Mouse (Mus musculus) bone marrow macrophage, adult 2 months (primary cell): ENCODE measurements around the gene Doc2a. TPM values are rescaled to one million over a fixed set of nuclear protein-coding genes. Genes with fewer than 3 reads are reported as not detected.

Experiments used
- H3K27ac ChIP-seq: 2 replicates; pipeline ENCODE4 v1.5.1; 2012; ENCODE audit warnings: low read depth, low read length; ENCODE audit not compliant: insufficient read depth
- H3K4me1 ChIP-seq: 2 replicates; pipeline ENCODE4 v1.6.1; 2012; ENCODE audit warnings: low read length; ENCODE audit not compliant: control insufficient read depth, insufficient read depth
- H3K4me3 ChIP-seq: 2 replicates; pipeline ENCODE4 v1.5.1; 2012; ENCODE audit warnings: mild to moderate bottlenecking, low read length, moderate library complexity; ENCODE audit not compliant: insufficient read depth
- CTCF ChIP-seq: IDR thresholded peaks from 2 replicates; pipeline ENCODE4 v1.5.1; 2012; ENCODE audit warnings: low read depth, mild to moderate bottlenecking, low read length, moderate library complexity
- POLR2A ChIP-seq: IDR thresholded peaks from 2 replicates; pipeline ENCODE4 v1.6.1; 2012; ENCODE audit warnings: mild to moderate bottlenecking, low read depth, low read length, borderline replicate concordance
- polyA plus RNA-seq: library from polyadenylated mRNA; stranded (reverse); fragments of >200 nt; gene quantifications from 2 replicates; pipeline ENCODE4 v1.2.4, GENCODE M21; 2012; ENCODE audit not compliant: missing spikeins, insufficient read depth, insufficient read length

Gene Doc2a
- polyA plus RNA-seq, 1 experiment = not detected

- Histone ChIP-seq H3K27ac (no peak overlapping the region), H3K4me3 (no peak overlapping the region), H3K4me1 (peaks cover 16% of the 10 kb centered on the region)
- TF ChIP-seq CTCF (no peak), POLR2A (no peak)
Measured at GRCm38 (mm10) chr7:126823202-126823711, 24.0 kb upstream of the Doc2a start.

- peaks cover 16% of the 10 kb centered on the region for H3K4me1 ChIP-seq
- no peak overlapping the region for H3K4me3 ChIP-seq
- no peak for TF ChIP-seq POLR2A
- H3K27ac ChIP-seq = no peak overlapping the region
Measured at GRCm38 (mm10) chr7:126823940-126824339, 23.3 kb upstream of the Doc2a start.

GRCm38 (mm10) chr7:126825403-126825802, 21.8 kb upstream of the Doc2a start:
- TF ChIP-seq CTCF (no peak), POLR2A (no peak)

GRCm38 (mm10) chr7:126825952-126826351, 21.3 kb upstream of the Doc2a start:
- Histone ChIP-seq H3K4me3 (no peak overlapping the region), H3K27ac (no peak overlapping the region), H3K4me1 (peaks cover 16% of the 10 kb centered on the region)
- TF ChIP-seq POLR2A = no peak
- TF ChIP-seq CTCF = no peak

More at GRCm38 (mm10) chr7:126825403-126825802, 21.8 kb upstream of the Doc2a start:
- H3K4me3 ChIP-seq = no peak overlapping the region
- peaks cover 16% of the 10 kb centered on the region for H3K4me1 ChIP-seq
- no peak overlapping the region for H3K27ac ChIP-seq

GRCm38 (mm10) chr7:126831539-126831938, 15.7 kb upstream of the Doc2a start, which contains the start of gene 4930451I11Rik:
Gene 4930451I11Rik, minus strand, starts transcription at chr7:126831639.
- Histone ChIP-seq H3K27ac (no peak within 1 kb of the TSS), H3K4me3 (no peak within 1 kb of the TSS), H3K4me1 (peaks cover 2% of the 10 kb centered on the region)
- TF ChIP-seq CTCF = no peak
- no peak for TF ChIP-seq POLR2A

- H3K27ac ChIP-seq = no peak overlapping the region
- peaks cover 2% of the 10 kb centered on the region for H3K4me1 ChIP-seq
- TF ChIP-seq CTCF = no peak
- TF ChIP-seq POLR2A = no peak
Measured at GRCm38 (mm10) chr7:126832036-126832598, 15.1 kb upstream of the Doc2a start.

GRCm38 (mm10) chr7:126833294-126833693, 13.9 kb upstream of the Doc2a start:
- TF ChIP-seq CTCF (no peak), POLR2A (no peak)
- no peak overlapping the region for H3K27ac ChIP-seq
- no peak overlapping the region for H3K4me3 ChIP-seq
- H3K4me1 ChIP-seq = peaks cover 2% of the 10 kb centered on the region

More at GRCm38 (mm10) chr7:126832036-126832598, 15.1 kb upstream of the Doc2a start:
- H3K4me3 ChIP-seq = no peak overlapping the region

GRCm38 (mm10) chr7:126843276-126843675, 3.9 kb upstream of the Doc2a start:
- H3K4me1 ChIP-seq = no peaks in the 10 kb centered on the region
- H3K27ac ChIP-seq = no peak overlapping the region
- no peak for TF ChIP-seq CTCF
- no peak overlapping the region for H3K4me3 ChIP-seq

- no peak overlapping the region for H3K4me3 ChIP-seq
- H3K27ac ChIP-seq = no peak overlapping the region
- no peaks in the 10 kb centered on the region for H3K4me1 ChIP-seq
- TF ChIP-seq CTCF (no peak), POLR2A (no peak)
Measured at GRCm38 (mm10) chr7:126845516-126845915, 1.7 kb upstream of the Doc2a start.

GRCm38 (mm10) chr7:126847421-126848398, 494 bp downstream of the Doc2a start:
- Histone ChIP-seq H3K4me3 (peak overlapping the region; percentile 42), H3K27ac (no peak overlapping the region), H3K4me1 (no peaks in the 10 kb centered on the region)
- TF ChIP-seq CTCF (no peak), POLR2A (no peak)
